Mouse (Mus musculus) bone marrow macrophage, adult 2 months (primary cell): ENCODE measurements around the gene Gm10073. TPM values are rescaled to one million over a fixed set of nuclear protein-coding genes. Genes with fewer than 3 reads are reported as not detected.

Experiments used
- H3K27ac ChIP-seq: 2 replicates; pipeline ENCODE4 v1.5.1; 2012; ENCODE audit warnings: low read depth, low read length; ENCODE audit not compliant: insufficient read depth
- H3K4me1 ChIP-seq: 2 replicates; pipeline ENCODE4 v1.6.1; 2012; ENCODE audit warnings: low read length; ENCODE audit not compliant: control insufficient read depth, insufficient read depth
- H3K4me3 ChIP-seq: 2 replicates; pipeline ENCODE4 v1.5.1; 2012; ENCODE audit warnings: mild to moderate bottlenecking, low read length, moderate library complexity; ENCODE audit not compliant: insufficient read depth
- CTCF ChIP-seq: IDR thresholded peaks from 2 replicates; pipeline ENCODE4 v1.5.1; 2012; ENCODE audit warnings: low read depth, mild to moderate bottlenecking, low read length, moderate library complexity
- POLR2A ChIP-seq: IDR thresholded peaks from 2 replicates; pipeline ENCODE4 v1.6.1; 2012; ENCODE audit warnings: mild to moderate bottlenecking, low read depth, low read length, borderline replicate concordance
- polyA plus RNA-seq: library from polyadenylated mRNA; stranded (reverse); fragments of >200 nt; gene quantifications from 2 replicates; pipeline ENCODE4 v1.2.4, GENCODE M21; 2012; ENCODE audit not compliant: missing spikeins, insufficient read depth, insufficient read length

Gene Gm10073
- polyA plus RNA-seq, 1 experiment = 99.5 TPM

- Histone ChIP-seq H3K4me3 (no peak overlapping the region), H3K4me1 (peaks cover 21% of the 10 kb centered on the region), H3K27ac (no peak overlapping the region)
- TF ChIP-seq CTCF (peak; percentile 86), POLR2A (no peak)
These were observed 12.0 kb downstream of the Gm10073 start for GRCm38 (mm10) chr8:106561097-106561865.

GRCm38 (mm10) chr8:106559844-106560243 lies 13.4 kb downstream of the Gm10073 start:
- Histone ChIP-seq H3K4me3 (no peak overlapping the region), H3K4me1 (peaks cover 21% of the 10 kb centered on the region), H3K27ac (no peak overlapping the region)
- TF ChIP-seq CTCF = no peak
- TF ChIP-seq POLR2A = no peak

GRCm38 (mm10) chr8:106556068-106556645 lies 17.1 kb downstream of the Gm10073 start:
- TF ChIP-seq POLR2A (no peak), CTCF (no peak)
- H3K27ac ChIP-seq = no peak overlapping the region
- H3K4me1 ChIP-seq = peaks cover 7% of the 10 kb centered on the region
- no peak overlapping the region for H3K4me3 ChIP-seq

- Histone ChIP-seq H3K4me3 (no peak overlapping the region), H3K27ac (no peak overlapping the region), H3K4me1 (peaks cover 4% of the 10 kb centered on the region)
- TF ChIP-seq POLR2A (no peak), CTCF (no peak)
These were observed 19.2 kb downstream of the Gm10073 start for GRCm38 (mm10) chr8:106554011-106554410.

GRCm38 (mm10) chr8:106550906-106551305 lies 22.4 kb downstream of the Gm10073 start:
- no peaks in the 10 kb centered on the region for H3K4me1 ChIP-seq

GRCm38 (mm10) chr8:106548366-106548936 lies 24.8 kb downstream of the Gm10073 start:
- H3K4me1 ChIP-seq = no peaks in the 10 kb centered on the region
- TF ChIP-seq CTCF (no peak), POLR2A (no peak)
- no peak overlapping the region for H3K4me3 ChIP-seq
- H3K27ac ChIP-seq = no peak overlapping the region

More at GRCm38 (mm10) chr8:106550906-106551305, 22.4 kb downstream of the Gm10073 start:
- Histone ChIP-seq H3K27ac (no peak overlapping the region), H3K4me3 (no peak overlapping the region)
- TF ChIP-seq CTCF = no peak

- no peak overlapping the region for H3K4me3 ChIP-seq
- H3K4me1 ChIP-seq = no peaks in the 10 kb centered on the region
- no peak overlapping the region for H3K27ac ChIP-seq
- TF ChIP-seq CTCF (no peak), POLR2A (no peak)
These were observed 26.5 kb downstream of the Gm10073 start for GRCm38 (mm10) chr8:106546746-106547145.

GRCm38 (mm10) chr8:106545149-106545548 lies 28.1 kb downstream of the Gm10073 start:
- no peaks in the 10 kb centered on the region for H3K4me1 ChIP-seq
- H3K27ac ChIP-seq = no peak overlapping the region
- no peak for TF ChIP-seq CTCF
- no peak for TF ChIP-seq POLR2A
- no peak overlapping the region for H3K4me3 ChIP-seq

GRCm38 (mm10) chr8:106543043-106543442 lies 30.2 kb downstream of the Gm10073 start:
- H3K4me1 ChIP-seq = no peaks in the 10 kb centered on the region
- H3K4me3 ChIP-seq = no peak overlapping the region
- no peak overlapping the region for H3K27ac ChIP-seq
- TF ChIP-seq POLR2A (no peak), CTCF (no peak)

- TF ChIP-seq CTCF = no peak
- no peak for TF ChIP-seq POLR2A
- H3K4me3 ChIP-seq = no peak overlapping the region
- H3K4me1 ChIP-seq = no peaks in the 10 kb centered on the region
- no peak overlapping the region for H3K27ac ChIP-seq
These were observed 32.3 kb downstream of the Gm10073 start for GRCm38 (mm10) chr8:106541002-106541401.
